In genomic region chr8:22335426-22335825, GRCm38 (mm10) we compare ENCODE assay signal across 49 mouse cellular contexts. TPM values are rescaled to one million over a fixed set of nuclear protein-coding genes. Genes with fewer than 3 reads are reported as not detected.
"Had no signal": no experiment of that assay in that cellular context is flagged by ENCODE, and none has a peak within 500 bp of the region (broad histone marks: within the 10 kb centered on the region; RNA-seq: fewer than 3 reads in every experiment).

No protein-coding gene starts in this region.

- H3K4me1 ChIP-seq: heart, embryonic 10.5 days; heart, embryonic 12.5 days; heart, embryonic 13.5 days; heart, embryonic 15.5 days; hindbrain, embryonic 10.5 days; hindbrain, embryonic 12.5 days; hindbrain, embryonic 13.5 days; hindbrain, embryonic 15.5 days; intestine, embryonic 15.5 days; kidney, embryonic 15.5 days had no signal

- ATAC-seq: hindbrain, embryonic 16.5 days; hindbrain, postnatal 0 days; inflammation-experienced regulatory T-cells, adult 6 months; intestine, embryonic 15.5 days; intestine, embryonic 16.5 days; intestine, postnatal 0 days had no signal

- H3K27me3 ChIP-seq: heart, embryonic 12.5 days; heart, embryonic 13.5 days; heart, embryonic 15.5 days; hindbrain, embryonic 12.5 days; hindbrain, embryonic 13.5 days; hindbrain, embryonic 15.5 days; intestine, embryonic 15.5 days; kidney, embryonic 15.5 days had no signal

- H3K36me3 ChIP-seq: heart, embryonic 10.5 days; heart, embryonic 12.5 days; heart, embryonic 13.5 days; heart, embryonic 15.5 days; hindbrain, embryonic 10.5 days; hindbrain, embryonic 12.5 days; hindbrain, embryonic 13.5 days; hindbrain, embryonic 15.5 days; intestine, embryonic 15.5 days; kidney, embryonic 15.5 days had no signal

- H3K9me3 ChIP-seq: heart, embryonic 10.5 days; heart, embryonic 12.5 days; heart, embryonic 13.5 days; heart, embryonic 15.5 days; hindbrain, embryonic 10.5 days; hindbrain, embryonic 12.5 days; hindbrain, embryonic 13.5 days; hindbrain, embryonic 15.5 days; intestine, embryonic 15.5 days; kidney, embryonic 15.5 days had no signal

- H3K4me3 ChIP-seq: heart, embryonic 10.5 days; heart, embryonic 12.5 days; heart, embryonic 13.5 days; heart, embryonic 15.5 days; hindbrain, embryonic 10.5 days; hindbrain, embryonic 12.5 days; hindbrain, embryonic 13.5 days; hindbrain, embryonic 15.5 days; intestine, embryonic 15.5 days; kidney, embryonic 15.5 days; layer of hippocampus, adult 2 months had no signal

- DNase-seq: heart, postnatal 10 days; heart, postnatal 14 days; heart, postnatal 36 days; heart, postnatal 4 days; kidney, adult 11 months; kidney, adult 18-20 months; kidney, adult 2 months; kidney, adult 8-10 months; kidney, adult 9 months; kidney, postnatal 10 days; kidney, postnatal 14 days; kidney, postnatal 25 days; kidney, postnatal 36 days; kidney, postnatal 4 days; layer of hippocampus, adult 9-11 months; layer of hippocampus, postnatal 36 days had no signal

- H3K9ac ChIP-seq: heart, embryonic 12.5 days; heart, embryonic 13.5 days; heart, embryonic 15.5 days; hindbrain, embryonic 12.5 days; hindbrain, embryonic 13.5 days; hindbrain, embryonic 14.5 days; hindbrain, embryonic 15.5 days; intestine, embryonic 15.5 days; kidney, embryonic 15.5 days had no signal

- H3K27ac ChIP-seq: heart, embryonic 10.5 days; heart, embryonic 13.5 days; heart, embryonic 15.5 days; hindbrain, embryonic 10.5 days; hindbrain, embryonic 12.5 days; hindbrain, embryonic 13.5 days; hindbrain, embryonic 14.5 days; hindbrain, embryonic 15.5 days; hindbrain, postnatal 0 days; intestine, embryonic 15.5 days; kidney, embryonic 15.5 days; kidney, postnatal 0 days; layer of hippocampus, adult 2 months had no signal

- H3K4me2 ChIP-seq: heart, embryonic 11.5 days; heart, embryonic 12.5 days; heart, embryonic 13.5 days; heart, embryonic 15.5 days; hindbrain, embryonic 12.5 days; hindbrain, embryonic 13.5 days; hindbrain, embryonic 14.5 days; hindbrain, embryonic 15.5 days; intestine, embryonic 15.5 days; kidney, embryonic 15.5 days had no signal

RNA-seq across cellular contexts. Expression of gene Tpte, which starts 52.2 kb away (rescaled TPM):
- total RNA-seq: heart, postnatal 10 days; heart, postnatal 14 days; heart, postnatal 25 days; heart, postnatal 36 days; heart, postnatal 4 days; hematopoietic stem cell, adult 5-6 weeks; hindbrain, postnatal 0 days; layer of hippocampus, adult 18-20 months; layer of hippocampus, adult 2 months; layer of hippocampus, adult 8-10 months; layer of hippocampus, postnatal 10 days; layer of hippocampus, postnatal 14 days; layer of hippocampus, postnatal 25 days; layer of hippocampus, postnatal 36 days had no signal
- polyA plus RNA-seq: heart, embryonic 10.5 days; heart, embryonic 11.5 days; heart, embryonic 12.5 days; heart, embryonic 13.5 days; heart, embryonic 14.5 days; heart, embryonic 15.5 days; heart, embryonic 16.5 days; heart, postnatal 0 days; hindbrain, embryonic 10.5 days; hindbrain, embryonic 11.5 days; hindbrain, embryonic 12.5 days; hindbrain, embryonic 13.5 days; hindbrain, embryonic 14.5 days; hindbrain, embryonic 15.5 days; hindbrain, embryonic 16.5 days; hindbrain, postnatal 0 days; inflammation-experienced regulatory T-cells, adult 6 months; intestine, embryonic 14.5 days; intestine, embryonic 15.5 days; kidney, adult 2 months; kidney, embryonic 14.5 days; kidney, embryonic 15.5 days; kidney, postnatal 0 days; large intestine, adult 2 months had no signal
